ENCODE assay signal across 16 mouse cellular contexts in the genomic region with DNA sequence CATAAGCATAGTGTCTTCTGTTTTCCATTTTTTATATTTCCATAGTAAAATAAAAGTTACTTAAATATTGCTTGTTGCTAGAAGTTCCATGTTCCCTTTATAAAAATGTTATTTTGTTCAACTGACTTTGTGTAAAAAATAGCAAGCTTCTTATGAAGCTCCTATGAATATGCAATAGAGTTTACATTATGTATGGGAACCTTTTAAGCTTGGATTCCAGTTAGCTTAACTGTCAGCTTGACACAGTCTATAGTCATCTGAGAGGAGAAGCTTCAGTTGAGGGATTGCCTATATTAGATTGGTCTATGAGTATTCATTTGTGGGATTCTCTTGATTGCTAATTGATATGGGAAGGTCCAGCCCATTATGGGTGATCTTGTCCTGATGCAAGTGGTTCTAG.
"Had no signal": no experiment of that assay in that cellular context is flagged by ENCODE, and none has a peak within 500 bp of the region (broad histone marks: within the 10 kb centered on the region; RNA-seq: fewer than 3 reads in every experiment).

No protein-coding gene starts in this region.

- H3K27ac ChIP-seq: neural tube, embryonic 13.5 days; neural tube, embryonic 15.5 days; stomach, embryonic 15.5 days; stomach, postnatal 0 days had no signal

- H3K4me1 ChIP-seq: neural tube, embryonic 13.5 days; neural tube, embryonic 15.5 days; stomach, embryonic 15.5 days had no signal

- H3K4me3 ChIP-seq: neural tube, embryonic 13.5 days; neural tube, embryonic 15.5 days; stomach, embryonic 15.5 days had no signal

- H3K9ac ChIP-seq: neural tube, embryonic 13.5 days; neural tube, embryonic 15.5 days; stomach, embryonic 15.5 days had no signal

- H3K36me3 ChIP-seq: neural tube, embryonic 13.5 days; neural tube, embryonic 15.5 days; stomach, embryonic 15.5 days had no signal

- DNase-seq: retina, postnatal 1 day; right cerebral cortex, adult 18-20 months; right cerebral cortex, postnatal 14 days; right cerebral cortex, postnatal 25 days; right cerebral cortex, postnatal 4 days; spleen, adult 18-20 months; thymus, adult 18-20 months; thymus, adult 2 months; thymus, postnatal 14 days; thymus, postnatal 25 days; thymus, postnatal 36 days; thymus, postnatal 4 days had no signal

- H3K27me3 ChIP-seq: neural tube, embryonic 13.5 days; neural tube, embryonic 15.5 days; stomach, embryonic 15.5 days had no signal
